Mouse (Mus musculus): ENCODE measurements around the gene Pyroxd2.
"Not testable (repeated sequence)": the region's sequence is repeated elsewhere in the genome, so short reads cannot be mapped to it uniquely, and the experiment has no call there.

Pyroxd2 gene

DNA sequence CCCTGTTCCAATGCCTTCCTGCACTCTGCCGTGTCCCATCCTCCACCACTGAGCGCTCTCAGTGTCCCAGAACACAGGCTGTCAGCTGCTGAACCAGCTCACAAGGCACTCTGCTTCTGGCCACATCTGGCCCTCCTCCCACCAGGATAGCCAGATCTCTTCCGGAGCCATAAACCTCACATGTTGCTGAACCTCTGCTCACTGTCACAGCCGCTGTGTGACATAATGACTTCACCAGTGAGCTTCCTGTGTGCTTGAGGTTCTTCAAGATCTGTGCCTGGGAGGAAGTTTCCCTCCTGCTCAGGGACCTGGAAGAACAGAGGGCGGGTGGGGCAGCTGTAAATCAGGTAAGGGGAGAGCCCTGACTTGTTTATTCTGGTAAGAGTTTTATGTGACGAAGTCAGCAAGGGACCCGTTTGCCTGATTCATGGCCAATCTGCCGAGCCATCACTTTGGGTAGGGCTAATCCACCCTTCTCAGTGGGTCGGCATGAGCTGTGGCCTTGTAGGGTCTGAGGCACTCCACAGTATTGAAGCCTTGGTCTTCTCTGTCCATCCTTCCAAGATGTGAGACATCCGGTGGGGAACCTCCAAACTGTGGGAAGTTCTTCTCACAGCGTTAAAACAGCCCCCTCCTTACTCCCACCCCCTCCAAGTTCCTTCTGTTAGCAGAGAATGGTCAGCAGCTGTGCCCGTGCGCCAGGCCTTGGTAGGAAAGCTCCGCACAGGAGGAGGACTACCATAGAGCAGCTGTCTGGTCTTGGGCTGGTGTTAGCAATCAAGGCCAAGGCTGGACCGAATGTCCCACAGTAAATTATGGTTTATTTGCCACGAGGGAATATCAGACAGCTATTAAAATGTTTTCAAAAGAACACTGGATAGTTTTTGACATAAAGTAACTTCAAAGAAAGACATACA lies 27.3 kb downstream of the Pyroxd2 start:
- CTCF ChIA-PET: no interaction called here
- POLR2A ChIA-PET: no interaction called here

DNA sequence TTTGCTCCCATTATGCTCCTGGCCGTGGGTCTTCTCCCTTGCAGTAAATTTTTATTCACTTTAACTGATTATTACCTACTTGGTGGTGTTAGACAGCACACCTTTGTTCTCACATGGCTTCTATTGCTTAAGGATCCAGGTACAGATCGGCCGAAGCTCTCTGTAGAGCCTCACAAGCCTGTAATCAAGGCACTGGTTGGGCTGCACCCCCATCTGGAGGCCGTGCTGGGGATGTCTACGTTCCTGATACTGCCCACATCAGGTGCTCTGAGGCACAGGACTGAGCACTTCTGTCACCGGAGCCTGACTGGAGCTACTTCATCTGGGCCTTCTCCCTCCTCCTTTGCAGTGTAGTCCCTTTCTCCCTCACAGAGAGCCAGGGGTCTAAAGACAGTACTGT lies 29.3 kb downstream of the Pyroxd2 start:
- CTCF ChIA-PET: interaction anchor here (0.6 to 1.5 kb wide), 6 partner anchors 12 to 202 kb away, joined by 3 to 5 read pairs (median 3); no protein-coding TSS in a partner anchor
- POLR2A ChIA-PET: interaction anchor here in 2 of 4 experiments (0.6 kb wide), 2 partner anchors 27 to 525 kb away, joined by 3 to 6 read pairs; no protein-coding TSS in a partner anchor

DNA sequence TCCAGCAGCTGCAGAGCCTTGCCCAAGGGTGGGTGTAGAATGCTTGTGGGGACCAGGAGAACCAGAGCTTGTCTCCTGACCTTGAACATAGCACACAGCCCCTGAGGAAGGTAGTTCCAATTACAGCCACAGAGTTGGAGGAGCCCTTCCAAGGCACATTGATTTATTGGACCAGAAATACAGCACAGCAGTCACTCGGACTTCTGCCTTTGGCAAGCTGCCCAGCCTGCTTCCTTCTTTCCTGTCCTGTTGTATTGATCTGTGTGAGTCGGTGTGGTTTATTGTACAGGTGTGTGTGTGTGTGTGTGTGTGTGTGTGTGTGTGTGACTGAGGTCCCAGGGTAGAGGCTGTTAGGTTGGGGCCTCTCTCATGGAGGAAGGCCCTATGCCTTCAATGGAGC lies 30.1 kb downstream of the Pyroxd2 start:
- POLR2A ChIA-PET: interaction anchor here in 1 of 4 experiments (1.5 kb wide), 1 partner anchor 50 kb away, joined by 3 read pairs; no protein-coding TSS in a partner anchor
- CTCF ChIA-PET: interaction anchor here (0.6 to 1.5 kb wide), 5 partner anchors 11 to 201 kb away, joined by 3 to 5 read pairs (median 3); no protein-coding TSS in a partner anchor

DNA sequence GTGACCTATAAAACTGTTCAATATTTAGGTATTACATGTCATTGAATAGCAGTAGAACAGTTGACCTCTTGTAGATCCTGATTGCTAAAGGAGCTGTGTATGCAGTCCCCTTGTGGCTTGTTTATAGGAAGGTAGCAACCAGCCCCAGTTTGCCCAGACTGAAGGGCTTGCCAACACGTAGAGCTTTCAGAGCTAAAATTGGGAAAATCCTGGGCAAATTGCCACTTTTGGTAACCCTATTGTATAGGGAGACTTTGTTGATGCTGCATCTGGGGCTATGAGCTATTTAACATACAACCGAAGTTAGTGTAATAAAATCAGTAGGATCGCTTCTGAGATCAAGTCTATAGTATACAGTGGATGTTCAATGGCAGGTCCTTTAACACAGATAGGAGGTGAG lies 34.5 kb downstream of the Pyroxd2 start:
- ChIA-PET CTCF (interaction anchor here in 3 of 4 experiments (0.6 to 1.0 kb wide), 4 partner anchors 26 to 1009 kb away, joined by 3 to 6 read pairs (median 3); partner anchors contain the start of gene Crtac1 (in 1 of the 3)), POLR2A (interaction anchor here in 1 of 4 experiments (1.2 kb wide), 1 partner anchor 46 kb away, joined by 4 read pairs; no protein-coding TSS in a partner anchor)

DNA sequence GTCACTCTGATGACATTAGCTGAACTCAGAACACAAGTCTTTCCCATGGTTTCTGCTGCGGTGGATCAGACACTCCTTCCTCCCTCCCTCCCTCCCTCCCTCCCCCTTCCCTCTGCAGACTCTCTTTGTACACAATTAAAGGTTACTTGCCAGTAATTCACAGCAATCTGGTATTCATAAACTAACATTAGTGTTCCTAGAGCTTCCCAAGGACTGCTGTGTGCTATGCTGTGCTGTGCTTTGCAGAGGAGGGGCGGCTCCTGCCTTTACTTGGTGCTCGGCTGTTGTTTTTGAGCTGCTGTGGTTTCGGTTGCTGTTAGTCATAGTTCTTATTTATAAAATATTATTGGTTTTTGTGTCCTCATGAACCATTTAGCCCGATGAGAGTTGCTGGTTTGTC lies 34.9 kb downstream of the Pyroxd2 start:
- ChIA-PET CTCF (interaction anchor here in 2 of 4 experiments (0.6 to 1.0 kb wide), 3 partner anchors 26 to 1009 kb away, joined by 3 to 6 read pairs (median 3); no protein-coding TSS in a partner anchor), POLR2A (interaction anchor here in 1 of 4 experiments (1.2 kb wide), 1 partner anchor 47 kb away, joined by 4 read pairs; no protein-coding TSS in a partner anchor)

DNA sequence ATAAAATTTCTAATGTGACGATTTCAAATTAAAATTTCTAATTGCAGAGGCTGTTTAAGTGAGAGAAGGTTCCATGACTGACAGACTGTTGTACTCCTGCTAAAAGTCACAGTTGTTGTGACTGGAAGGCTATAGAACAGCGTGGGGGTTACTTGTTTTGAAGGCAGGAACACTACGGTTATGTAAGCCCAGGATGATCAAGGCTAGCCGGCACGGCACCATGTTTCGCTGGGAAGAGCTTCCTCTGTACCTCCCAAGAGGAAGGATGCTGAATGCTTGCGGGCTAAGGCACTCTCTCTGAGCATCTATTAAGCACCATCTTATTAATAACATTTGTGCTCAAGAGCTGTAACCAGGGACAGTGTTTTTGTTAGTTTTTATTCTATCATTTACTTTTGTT lies 36.1 kb downstream of the Pyroxd2 start:
- ChIA-PET CTCF (no interaction called here), POLR2A (interaction anchor here in 1 of 4 experiments (0.9 kb wide), 1 partner anchor 14 kb away, joined by 3 read pairs; no protein-coding TSS in a partner anchor)

DNA sequence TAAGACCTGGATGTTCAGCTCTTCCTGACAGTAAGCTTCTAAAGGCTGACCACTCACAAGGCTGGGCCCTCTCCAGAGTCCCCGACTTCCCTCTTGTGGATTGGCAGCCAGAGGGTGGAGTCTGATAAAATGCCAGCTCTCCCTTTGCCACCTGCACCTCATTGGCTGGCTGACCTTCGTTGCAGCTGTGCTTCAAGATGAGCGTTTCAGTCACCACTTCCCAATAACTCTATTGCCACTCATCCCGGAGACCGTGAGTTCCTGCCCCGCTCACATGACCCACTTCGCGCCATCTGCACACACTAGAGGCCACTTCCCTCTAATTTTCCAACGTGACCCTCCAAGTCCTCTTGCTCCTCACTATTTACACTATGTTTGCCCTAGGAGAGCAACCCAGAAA lies 38.8 kb downstream of the Pyroxd2 start:
- ChIA-PET CTCF (interaction anchor here in 1 of 4 experiments (0.5 kb wide), 1 partner anchor 772 kb away, joined by 3 read pairs; no protein-coding TSS in a partner anchor), POLR2A (interaction anchor here in 1 of 4 experiments (1.4 kb wide), 1 partner anchor 22 kb away, joined by 4 read pairs; no protein-coding TSS in a partner anchor)

DNA sequence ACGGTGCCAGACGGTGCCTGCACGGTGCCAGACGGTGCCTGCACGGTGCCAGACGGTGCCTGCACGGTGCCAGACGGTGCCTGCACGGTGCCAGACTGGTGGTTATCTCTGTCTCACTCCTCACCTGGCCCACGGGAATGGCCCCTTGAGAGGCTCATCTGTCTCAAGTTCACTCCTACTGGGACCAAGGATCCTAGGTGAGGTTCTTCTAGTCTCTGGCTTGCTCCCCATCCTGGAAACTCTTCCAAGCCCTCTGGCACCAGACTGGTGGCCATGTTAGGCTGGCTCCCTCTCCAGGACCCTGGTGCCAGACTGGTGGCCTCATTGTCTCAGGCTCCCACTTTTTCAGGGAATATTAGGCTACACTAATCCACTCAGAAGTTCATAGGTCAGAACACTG lies 53.1 kb downstream of the Pyroxd2 start:
- POLR2A ChIA-PET: no interaction called here
- CTCF ChIA-PET: no interaction called here

DNA sequence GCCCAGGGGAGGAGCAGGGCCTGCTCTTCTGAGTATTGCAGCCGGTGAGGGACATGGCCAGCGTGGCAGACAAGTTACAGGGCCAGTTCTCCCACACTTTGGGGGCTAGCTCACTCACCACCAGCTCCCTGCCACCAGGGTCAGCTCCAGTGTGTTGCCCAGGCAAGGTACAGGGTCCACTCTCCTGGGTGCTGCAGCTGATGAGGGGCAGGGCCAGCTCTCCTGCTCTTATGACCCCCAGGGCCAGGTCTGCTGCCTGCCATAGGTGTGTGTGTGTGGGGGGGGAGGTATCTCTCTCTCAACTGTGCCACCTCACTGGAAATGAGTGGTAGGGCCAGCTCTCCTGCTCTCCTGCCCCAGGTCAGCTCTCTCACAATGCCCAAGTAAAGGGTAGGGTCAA lies 54.0 kb downstream of the Pyroxd2 start:
- ChIA-PET CTCF (interaction anchor here in 2 of 4 experiments (0.6 to 1.0 kb wide), 3 partner anchors 24 to 483 kb away, joined by 3 to 5 read pairs (median 3); no protein-coding TSS in a partner anchor), POLR2A (interaction anchor here in 1 of 4 experiments (1.1 kb wide), 1 partner anchor 45 kb away, joined by 3 read pairs; no protein-coding TSS in a partner anchor)

DNA sequence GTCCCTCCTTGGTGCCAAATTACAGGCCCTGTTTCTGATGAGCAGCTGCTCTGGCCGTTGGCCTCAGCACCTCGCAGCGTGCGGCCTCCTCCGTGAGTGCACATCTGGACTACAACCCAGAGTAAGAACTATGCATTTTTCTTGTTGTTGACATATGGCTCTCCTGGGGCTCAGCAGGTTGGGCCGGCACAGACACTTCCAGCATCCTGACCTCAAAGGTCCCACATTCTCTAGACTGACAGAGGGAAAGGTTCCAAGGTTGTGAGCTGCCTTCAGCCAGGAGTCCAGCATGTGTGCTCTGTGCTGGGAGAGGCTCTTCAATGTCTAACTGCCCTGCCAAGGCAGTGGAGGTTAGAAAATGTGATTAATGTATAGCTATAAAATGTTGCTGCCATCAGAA lies 55.2 kb downstream of the Pyroxd2 start:
- ChIA-PET CTCF (interaction anchor here in 1 of 4 experiments (1.7 kb wide), 1 partner anchor 515 kb away, joined by 5 read pairs; no protein-coding TSS in a partner anchor), POLR2A (interaction anchor here in 1 of 4 experiments (0.7 to 1.8 kb wide), 4 partner anchors 11 to 823 kb away, joined by 3 to 6 read pairs (median 3); no protein-coding TSS in a partner anchor)

DNA sequence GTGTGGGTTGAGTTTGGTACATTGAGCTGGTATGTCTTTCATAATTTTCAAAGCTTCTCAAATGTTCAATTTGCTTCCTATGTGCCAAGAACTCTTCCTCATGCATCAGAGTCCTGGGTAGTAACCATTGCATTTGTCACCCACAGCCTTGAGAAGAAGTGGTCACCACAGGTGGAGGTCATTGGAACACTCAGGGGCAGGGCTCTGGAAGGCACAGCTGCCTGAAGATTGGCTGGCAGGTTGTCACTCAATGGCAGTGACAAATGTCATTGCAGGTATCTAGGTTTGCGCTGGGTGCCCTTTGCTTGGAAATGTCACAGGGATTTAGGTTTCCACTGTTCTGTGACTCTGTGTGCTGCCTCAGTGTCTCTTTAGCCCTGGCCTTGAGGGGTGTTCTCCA lies 62.3 kb downstream of the Pyroxd2 start:
- CTCF ChIA-PET: no interaction called here
- POLR2A ChIA-PET: no interaction called here

DNA sequence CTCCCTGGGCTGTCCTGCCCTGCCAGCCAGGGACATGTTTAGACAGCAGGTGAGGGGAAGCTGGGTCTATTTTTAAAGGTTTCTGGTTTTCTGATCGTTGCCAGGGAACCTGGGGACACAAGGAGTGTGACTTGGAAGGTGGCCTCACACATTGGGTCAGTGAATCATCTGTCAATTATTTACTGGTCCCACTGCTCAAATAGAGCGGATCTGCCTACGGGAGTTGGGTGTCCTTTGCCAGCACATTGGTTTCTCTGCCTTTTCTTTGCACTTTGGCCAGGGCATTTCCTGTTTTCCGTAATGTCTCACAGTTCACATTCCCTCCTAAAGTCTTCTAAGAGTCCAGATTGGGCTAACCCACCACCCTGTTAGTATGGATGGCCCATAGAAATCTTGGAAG lies 62.8 kb downstream of the Pyroxd2 start:
- ChIA-PET CTCF (no interaction called here), POLR2A (no interaction called here)

DNA sequence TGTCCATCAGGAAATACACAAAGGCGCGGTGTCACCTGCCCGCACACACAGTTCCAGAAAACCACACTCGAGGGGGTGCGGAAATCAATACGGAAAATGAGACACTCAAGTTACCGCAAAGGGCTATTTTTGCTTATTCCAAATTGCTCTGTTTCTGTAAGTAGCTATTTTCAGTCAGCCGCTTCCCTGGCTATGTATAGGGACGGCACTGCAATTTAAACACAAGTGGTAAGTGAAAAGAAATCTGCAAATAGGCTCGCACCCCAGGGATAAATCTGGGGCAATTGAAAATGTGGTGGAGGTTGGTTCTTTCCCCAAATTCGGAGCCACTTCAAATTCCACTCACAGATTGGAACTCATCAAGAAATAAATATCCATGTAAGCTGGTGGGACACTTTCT lies 63.3 kb downstream of the Pyroxd2 start:
- CTCF ChIA-PET: no interaction called here

DNA sequence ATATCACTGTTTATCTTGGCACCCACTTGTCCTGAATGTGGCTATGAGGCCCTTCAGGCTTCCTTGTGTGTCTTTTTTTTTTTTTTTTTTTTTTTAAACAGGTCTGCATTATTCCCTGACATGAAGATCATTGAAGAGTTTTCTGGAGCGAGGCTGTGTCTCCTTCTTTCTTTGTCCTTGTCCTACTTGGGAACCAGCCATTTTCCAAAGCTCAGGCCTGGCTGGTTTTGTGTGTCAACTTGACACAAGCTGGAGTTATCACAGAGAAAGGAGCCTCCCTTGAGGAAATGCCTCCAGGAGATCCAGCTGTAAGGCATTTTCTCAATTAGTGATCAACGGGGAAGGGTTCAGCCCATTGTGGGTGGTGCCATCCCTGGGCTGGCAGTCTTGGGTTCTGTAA lies 69.8 kb downstream of the Pyroxd2 start:
- CTCF ChIA-PET, POLR2A ChIA-PET: not testable (repeated sequence)

More for the DNA sequence above, 63.3 kb downstream of the Pyroxd2 start:
- POLR2A ChIA-PET: no interaction called here

DNA sequence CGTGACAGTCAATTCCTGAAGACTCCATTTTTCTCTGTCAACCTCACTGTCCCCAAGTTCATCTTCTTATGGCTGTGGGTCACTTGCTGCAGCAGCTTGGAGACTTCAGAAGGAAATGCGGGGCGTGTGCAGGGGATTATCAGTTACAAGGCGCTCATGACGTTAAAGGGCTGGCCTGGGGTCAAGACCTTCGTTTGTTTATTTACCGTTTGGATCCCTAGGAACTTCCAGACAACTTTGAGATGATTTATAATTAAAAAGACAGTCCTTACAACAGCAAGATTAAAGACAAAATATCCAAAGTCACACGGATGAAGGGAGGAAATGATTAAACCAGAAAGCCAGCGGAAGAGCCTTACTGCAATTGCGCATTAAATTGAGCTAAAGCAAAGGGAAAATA lies 74.4 kb downstream of the Pyroxd2 start:
- ChIA-PET CTCF (no interaction called here), POLR2A (interaction anchor here in 2 of 4 experiments (0.6 to 1.1 kb wide), 2 partner anchors 93 to 1351 kb away, joined by 4 to 7 read pairs; partner anchors contain the start of gene Cyp2c23 (in 1 of the 2))

DNA sequence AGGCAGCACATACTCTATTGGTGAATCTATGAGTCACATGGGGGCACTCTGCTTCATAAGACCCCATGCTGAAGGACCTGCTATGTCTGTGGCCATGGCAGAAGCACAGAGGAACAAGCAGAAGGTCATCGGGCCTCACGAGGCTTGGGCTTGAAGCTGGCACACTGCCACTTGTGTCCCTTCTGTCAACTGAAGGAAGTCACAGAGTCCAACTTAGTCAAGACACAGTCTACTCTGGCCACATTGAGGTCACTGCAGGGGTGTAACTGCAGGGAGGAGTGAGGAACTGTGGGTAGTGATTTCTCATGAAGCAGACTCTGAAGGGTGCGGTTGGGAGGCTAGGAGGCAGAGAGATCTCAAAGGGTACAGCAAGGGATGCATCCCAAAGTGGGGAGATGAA lies 75.1 kb downstream of the Pyroxd2 start:
- ChIA-PET CTCF (no interaction called here), POLR2A (no interaction called here)

DNA sequence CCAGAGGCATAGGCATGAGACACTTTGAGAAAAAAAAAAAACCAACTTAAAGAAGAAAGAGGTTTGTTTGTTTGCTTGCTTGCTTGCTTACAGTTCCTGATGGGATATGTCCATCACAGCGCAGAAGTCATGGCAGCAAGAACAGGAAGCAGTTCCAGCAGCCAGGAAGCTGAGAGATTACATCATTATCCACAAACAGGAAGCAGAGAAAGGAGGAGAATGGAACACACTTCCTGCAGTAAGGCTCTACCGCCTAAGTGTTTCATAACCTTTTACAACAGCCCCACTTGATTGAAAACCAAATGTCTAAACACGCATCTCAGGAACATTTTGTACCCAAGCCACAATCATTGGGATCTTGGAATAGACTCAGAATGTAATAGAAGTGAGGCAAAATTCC lies 75.6 kb downstream of the Pyroxd2 start:
- POLR2A ChIA-PET: no interaction called here
- CTCF ChIA-PET: interaction anchor here in 1 of 4 experiments (1.2 kb wide), 1 partner anchor 67 kb away, joined by 3 read pairs; no protein-coding TSS in a partner anchor

Data from embryonic stem cell, embryonic (primary cell).